Mouse (Mus musculus) embryonic facial prominence, embryonic 15.5 days (tissue): ENCODE results near the gene Apoh. TPM values are rescaled to one million over a fixed set of nuclear protein-coding genes. Genes with fewer than 3 reads are reported as not detected.

Source experiments
- ATAC-seq: fragments of 200-750 bp; cut with Nextera tagmentation; 2 replicates; pipeline ENCODE4 v1.8.0; 2017; ENCODE audit warnings: low read depth, moderate TSS enrichment; ENCODE audit not compliant: insufficient number of reproducible peaks, low FRiP score, low TSS enrichment
- H3K27ac ChIP-seq: fragments of 300-500 bp; sonication (generic); replicated peaks from 2 replicates; pipeline ENCODE4 v1.5.1; 2015; ENCODE audit warnings: mild to moderate bottlenecking, inconsistent platforms
- H3K27me3 ChIP-seq: fragments of 300-500 bp; sonication (generic); 2 replicates; pipeline ENCODE4 v1.6.1; 2015; ENCODE audit warnings: inconsistent platforms
- H3K36me3 ChIP-seq: fragments of 300-500 bp; sonication (generic); 2 replicates; pipeline ENCODE4 v1.6.1; 2015; ENCODE audit warnings: mild to moderate bottlenecking, inconsistent platforms
- H3K4me1 ChIP-seq: fragments of 300-500 bp; sonication (generic); 2 replicates; pipeline ENCODE4 v1.6.1; 2015; ENCODE audit warnings: inconsistent platforms
- H3K4me2 ChIP-seq: fragments of 300-500 bp; sonication (generic); replicated peaks from 2 replicates; pipeline ENCODE4 v1.6.1; 2015; ENCODE audit warnings: mild to moderate bottlenecking, inconsistent platforms
- H3K4me3 ChIP-seq: fragments of 300-500 bp; sonication (generic); replicated peaks from 2 replicates; pipeline ENCODE4 v1.5.1; 2015; ENCODE audit warnings: mild to moderate bottlenecking, inconsistent platforms
- H3K9ac ChIP-seq: fragments of 300-500 bp; sonication (generic); 2 replicates; pipeline ENCODE4 v1.6.1; 2015; ENCODE audit warnings: inconsistent platforms
- H3K9me3 ChIP-seq: fragments of 300-500 bp; sonication (generic); replicated peaks from 2 replicates; pipeline ENCODE4 v1.6.1; 2016; ENCODE audit warnings: inconsistent platforms
- WGBS: fragments of 180-500 bp; shearing (Covaris S2); methylation state at CpG from one replicate; pipeline ENCODE4 v1.1.7; 2015; 5-methylcytosine and 5-hydroxymethylcytosine counted together
- polyA plus RNA-seq: library from polyadenylated mRNA; unstranded; fragments of >200 nt; fragmentation: Nextera tagmentation; extraction: Ambion mirVana; gene quantifications from 2 replicates; pipeline ENCODE4 v1.2.1, GENCODE M21; 2015

Apoh gene
- polyA plus RNA-seq, 1 experiment from 2014 or later, result not detected

DNA sequence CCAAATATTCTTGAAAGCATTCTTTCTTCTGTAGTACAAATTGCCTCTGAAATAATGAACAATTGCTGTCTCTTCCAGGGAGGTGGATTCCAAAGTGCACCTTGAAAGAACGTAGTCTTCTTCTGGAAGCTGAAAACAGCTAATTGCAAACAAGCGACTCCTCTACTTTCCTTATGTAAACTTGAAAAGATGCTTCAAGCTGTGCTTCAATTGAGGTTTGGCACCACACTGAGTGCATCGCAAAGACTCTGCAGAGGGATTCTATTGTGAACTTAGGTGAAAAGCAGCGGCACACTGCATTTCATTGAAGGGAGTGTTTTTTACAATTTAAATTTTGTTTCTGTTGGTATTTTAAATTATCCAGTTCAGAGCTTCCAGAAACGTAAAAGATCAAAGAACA, 81.0 kb downstream of the Apoh start:
- whole genome bisulfite sequencing, result 6% methylated on average over 5 of the region's 5 CpGs
- no peaks in the 10 kb centered on the region for H3K9me3 ChIP-seq
- no peaks in the 10 kb centered on the region for H3K36me3 ChIP-seq
- no peak for ATAC-seq
- 0 out of 2 replicates have a peak, but pooled peaks cover 4% of the 10 kb centered on the region for H3K27me3 ChIP-seq
- H3K27ac ChIP-seq, result 0 out of 2 replicates have a peak overlapping the region, but pooled peaks have one; percentile 29
- H3K4me1 ChIP-seq, result peaks cover 17% of the 10 kb centered on the region
- peak overlapping the region; percentile 57 for H3K4me3 ChIP-seq
- peak overlapping the region; percentile 59 for H3K4me2 ChIP-seq
- H3K9ac ChIP-seq, result no peak overlapping the region

DNA sequence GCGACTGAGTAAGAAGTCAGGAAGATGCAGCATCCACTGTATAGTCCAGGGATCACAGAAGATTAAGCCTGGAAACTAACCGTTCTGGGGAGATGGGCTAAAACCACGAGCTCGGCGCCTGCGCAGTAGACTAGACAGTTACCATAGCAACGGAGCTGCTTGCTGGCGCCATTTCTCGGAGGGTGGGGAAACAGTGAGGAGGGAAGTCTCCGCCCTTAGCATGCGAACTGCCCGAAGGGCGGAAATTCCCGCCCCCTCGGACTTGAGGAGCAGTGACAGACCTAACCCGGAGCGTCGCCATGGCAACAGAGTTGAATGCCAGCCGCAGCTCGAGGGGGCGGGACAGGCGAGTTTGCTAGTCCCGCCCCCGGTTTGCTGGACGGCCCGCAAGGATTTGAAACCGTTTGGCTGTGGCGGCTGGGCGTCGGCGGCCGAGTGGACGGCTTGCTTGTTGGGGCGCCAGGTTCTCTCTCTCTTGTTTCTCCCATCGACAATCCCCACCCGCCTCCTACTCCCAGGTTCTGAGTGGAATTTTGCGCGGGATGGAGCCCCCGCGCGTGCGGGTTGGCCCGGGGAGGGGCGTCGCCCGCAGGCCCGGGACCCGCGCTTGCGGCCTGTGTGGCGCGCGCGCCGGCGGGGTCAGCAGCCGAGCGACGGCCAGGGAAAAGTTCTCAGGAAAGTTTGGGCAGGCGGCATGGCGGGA, 81.9 kb downstream of the Apoh start, which contains the start of gene Cep112:
TSS of gene Cep112 (plus strand) at position 304 of the 703 bp plus-strand sequence.
- H3K4me2 ChIP-seq, result peak within 1 kb of the TSS; percentile 59
- H3K4me3 ChIP-seq, result peak within 1 kb of the TSS; percentile 57
- no peaks in the 10 kb centered on the region for H3K9me3 ChIP-seq
- H3K27me3 ChIP-seq, result 0 out of 2 replicates have a peak, but pooled peaks cover 4% of the 10 kb centered on the region
- H3K4me1 ChIP-seq, result peaks cover 17% of the 10 kb centered on the region
- peak within 1 kb of the TSS; percentile 29; the same call in 1 of the 2 replicates for H3K27ac ChIP-seq
- H3K36me3 ChIP-seq, result no peaks in the 10 kb centered on the region
- peak; percentile 96 for ATAC-seq
- under 1% methylated on average over 61 of the region's 61 CpGs for WGBS
- H3K9ac ChIP-seq, result peak within 1 kb of the TSS; percentile 56

DNA sequence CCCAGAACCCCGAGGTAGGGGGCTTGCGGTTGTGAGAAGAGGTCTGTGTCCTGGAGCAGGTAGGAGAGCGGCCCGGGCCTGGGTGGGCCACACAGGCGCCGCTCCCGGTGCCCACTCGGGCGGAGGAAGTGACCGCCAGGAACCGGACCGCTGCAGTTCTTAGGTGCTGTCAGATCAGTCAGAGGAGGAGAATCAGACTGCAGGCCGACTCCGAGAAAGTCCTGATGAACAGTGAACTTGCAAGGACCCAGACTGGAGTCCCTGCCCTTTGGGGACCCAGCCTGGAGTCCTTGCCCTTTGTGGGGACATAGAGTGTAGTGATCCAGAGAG, 82.4 kb downstream of the Apoh start:
- peak overlapping the region; percentile 59 for H3K4me2 ChIP-seq
- peak overlapping the region; percentile 56 for H3K9ac ChIP-seq
- no peaks in the 10 kb centered on the region for H3K36me3 ChIP-seq
- H3K27me3 ChIP-seq, result 0 out of 2 replicates have a peak, but pooled peaks cover 4% of the 10 kb centered on the region
- H3K4me1 ChIP-seq, result peaks cover 17% of the 10 kb centered on the region
- ATAC-seq, result no peak
- WGBS, result 4% methylated on average over 14 of the region's 14 CpGs
- 0 out of 2 replicates have a peak overlapping the region, but pooled peaks have one; percentile 18 for H3K27ac ChIP-seq
- H3K4me3 ChIP-seq, result peak overlapping the region; percentile 57
- no peaks in the 10 kb centered on the region for H3K9me3 ChIP-seq

- peak overlapping the region; percentile 59 for H3K4me2 ChIP-seq
- no peak for ATAC-seq
- peak overlapping the region; percentile 57 for H3K4me3 ChIP-seq
- no peaks in the 10 kb centered on the region for H3K9me3 ChIP-seq
- no peaks in the 10 kb centered on the region for H3K36me3 ChIP-seq
- WGBS, result 92% methylated on average over 3 of the region's 3 CpGs
- peaks cover 17% of the 10 kb centered on the region for H3K4me1 ChIP-seq
- 0 out of 2 replicates have a peak, but pooled peaks cover 4% of the 10 kb centered on the region for H3K27me3 ChIP-seq
- no peak overlapping the region for H3K9ac ChIP-seq
- H3K27ac ChIP-seq, result no peak overlapping the region
These were observed 82.9 kb downstream of the Apoh start for GRCm38 (mm10) chr11:108426086-108426485.

DNA sequence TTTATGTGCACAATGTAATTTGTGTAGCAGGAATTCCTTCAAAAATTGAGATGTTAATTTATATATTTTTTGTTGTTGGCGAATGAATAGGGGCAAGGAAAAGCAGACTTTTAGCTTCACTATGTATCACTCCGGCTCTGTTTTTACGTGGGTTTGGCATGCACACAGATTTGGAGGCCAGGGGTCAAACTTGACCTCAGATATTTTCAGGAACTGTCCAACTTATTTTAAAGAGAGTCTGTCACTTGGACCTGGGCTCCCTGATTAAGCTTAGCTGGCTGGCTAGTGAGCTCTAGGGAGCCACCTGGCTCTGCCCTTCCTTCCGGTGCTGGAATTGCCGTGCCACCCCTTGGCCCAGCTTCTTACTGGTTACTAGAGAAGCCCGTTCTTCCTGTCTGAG, 84.0 kb downstream of the Apoh start:
- H3K9me3 ChIP-seq, result no peaks in the 10 kb centered on the region
- 58% methylated on average over 6 of the region's 6 CpGs for WGBS
- 0 out of 2 replicates have a peak, but pooled peaks cover 4% of the 10 kb centered on the region for H3K27me3 ChIP-seq
- H3K36me3 ChIP-seq, result no peaks in the 10 kb centered on the region
- ATAC-seq, result no peak
- H3K4me1 ChIP-seq, result peaks cover 17% of the 10 kb centered on the region
- H3K4me3 ChIP-seq, result no peak overlapping the region
- no peak overlapping the region for H3K9ac ChIP-seq
- no peak overlapping the region for H3K4me2 ChIP-seq
- no peak overlapping the region for H3K27ac ChIP-seq

DNA sequence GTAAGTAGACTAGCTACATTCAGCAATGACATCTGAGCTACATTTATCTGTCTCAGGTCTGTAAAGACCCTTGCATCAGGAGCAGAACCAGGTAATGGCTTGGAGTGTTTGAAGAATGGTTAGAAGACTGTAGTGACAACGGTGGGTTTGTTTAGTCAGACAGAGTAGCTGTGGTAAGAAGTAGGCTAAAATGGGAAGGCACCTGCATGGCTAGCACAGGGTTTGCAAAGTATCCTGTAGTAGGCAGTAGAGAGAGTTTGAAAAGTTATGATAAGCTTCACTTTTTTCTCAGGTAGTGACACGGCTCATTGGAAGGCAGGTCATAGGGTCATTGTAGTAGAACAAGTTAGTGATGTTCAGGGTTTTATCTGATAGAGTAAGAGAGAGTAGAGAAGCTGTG, 85.9 kb downstream of the Apoh start:
- no peaks in the 10 kb centered on the region for H3K9me3 ChIP-seq
- no peak overlapping the region for H3K4me2 ChIP-seq
- H3K4me1 ChIP-seq, result peaks cover 17% of the 10 kb centered on the region
- no peaks in the 10 kb centered on the region for H3K27me3 ChIP-seq
- WGBS, result 81% methylated on average over 2 of the region's 2 CpGs
- ATAC-seq, result no peak
- H3K36me3 ChIP-seq, result no peaks in the 10 kb centered on the region
- no peak overlapping the region for H3K27ac ChIP-seq
- H3K9ac ChIP-seq, result no peak overlapping the region
- H3K4me3 ChIP-seq, result no peak overlapping the region

DNA sequence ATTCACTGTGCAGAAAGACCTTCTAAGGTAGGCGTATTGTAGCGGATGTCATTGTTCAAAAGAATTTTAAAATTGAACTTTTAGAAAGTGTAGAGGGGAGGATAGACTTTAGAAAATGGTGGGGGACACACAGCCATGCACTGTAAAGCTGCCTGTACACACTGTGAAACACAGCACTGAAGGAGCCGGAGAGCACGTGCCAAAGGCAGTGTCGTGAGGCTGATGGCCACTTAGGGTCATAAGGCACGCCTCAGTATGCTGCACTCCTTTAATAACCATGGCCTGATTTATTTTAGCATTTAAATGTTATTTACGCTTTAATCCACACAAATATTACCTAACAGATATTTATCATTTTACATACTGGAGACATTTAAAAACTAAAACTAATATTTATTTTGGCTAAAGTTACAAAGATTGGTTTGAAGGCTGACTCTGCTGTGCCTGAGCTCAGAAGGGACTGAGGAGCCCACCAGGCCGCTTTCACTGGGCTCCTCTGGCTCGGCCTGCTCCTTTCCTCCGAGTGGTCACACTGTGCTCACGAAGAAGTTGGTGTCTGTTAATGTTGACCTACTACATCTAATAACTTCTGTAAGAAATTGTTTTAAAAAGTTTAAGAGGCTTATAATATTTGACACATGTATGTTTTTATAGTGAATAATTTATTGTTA, 100.9 kb downstream of the Apoh start:
- H3K27ac ChIP-seq, result no peak overlapping the region
- H3K4me3 ChIP-seq, result no peak overlapping the region
- no peaks in the 10 kb centered on the region for H3K27me3 ChIP-seq
- no peak for ATAC-seq
- H3K9me3 ChIP-seq, result no peaks in the 10 kb centered on the region
- H3K36me3 ChIP-seq, result peaks cover 7% of the 10 kb centered on the region; the same call in 1 of the 2 replicates
- no peak overlapping the region for H3K4me2 ChIP-seq
- 84% methylated on average over 11 of the region's 11 CpGs for WGBS
- no peaks in the 10 kb centered on the region for H3K4me1 ChIP-seq
- H3K9ac ChIP-seq, result no peak overlapping the region

- no peaks in the 10 kb centered on the region for H3K4me1 ChIP-seq
- H3K4me2 ChIP-seq, result no peak overlapping the region
- no peak overlapping the region for H3K9ac ChIP-seq
- no peaks in the 10 kb centered on the region for H3K27me3 ChIP-seq
- H3K4me3 ChIP-seq, result no peak overlapping the region
- H3K36me3 ChIP-seq, result peaks cover 8% of the 10 kb centered on the region
- H3K27ac ChIP-seq, result no peak overlapping the region
- 0 out of 2 replicates have a peak, but pooled peaks cover 6% of the 10 kb centered on the region for H3K9me3 ChIP-seq
- no peak for ATAC-seq
These were observed 104.0 kb downstream of the Apoh start for GRCm38 (mm10) chr11:108447148-108447547.

DNA sequence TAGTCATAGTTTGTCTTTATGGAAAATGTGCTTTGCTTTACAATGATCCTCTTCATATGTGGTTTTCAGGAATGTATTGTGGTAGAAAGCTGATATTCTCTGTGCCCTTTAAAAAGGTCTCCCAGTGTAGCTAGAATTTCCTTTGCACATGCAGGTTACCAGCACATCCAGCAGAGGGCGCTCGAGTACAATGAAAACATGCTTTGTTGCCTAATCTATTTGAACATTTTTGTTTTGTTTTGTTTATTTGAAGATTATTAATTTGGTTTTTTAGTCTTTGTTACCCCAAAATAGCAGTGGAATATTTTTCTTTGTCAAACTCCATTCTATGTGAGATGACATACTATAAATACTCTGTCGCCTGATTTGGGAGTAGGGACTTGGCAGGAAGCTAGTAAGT, 106.7 kb downstream of the Apoh start:
- ATAC-seq, result no peak

DNA sequence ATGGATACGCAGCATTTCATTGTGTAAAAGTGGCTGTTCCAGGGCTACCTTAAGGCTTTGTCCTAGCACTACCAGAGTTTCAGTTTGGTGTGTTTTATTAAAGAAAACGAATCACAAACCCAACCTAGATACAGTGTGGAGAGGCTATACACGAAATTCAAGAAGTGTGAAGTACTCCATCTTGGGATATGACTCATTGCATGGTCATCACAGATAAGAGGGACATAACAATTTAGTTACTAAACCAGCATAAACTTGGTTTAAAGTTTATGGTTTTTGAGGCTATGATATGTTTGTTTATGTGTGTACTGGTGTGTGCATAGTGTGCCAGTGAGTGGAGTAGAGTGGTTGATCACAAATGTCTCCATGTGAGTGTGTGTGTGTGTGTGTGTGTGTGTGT, 116.4 kb downstream of the Apoh start:
- WGBS, result 87% methylated on average over 3 of the region's 3 CpGs
- no peak for ATAC-seq
- Histone ChIP-seq H3K4me3 (no peak overlapping the region), H3K27ac (no peak overlapping the region), H3K27me3 (no peaks in the 10 kb centered on the region), H3K4me1 (no peaks in the 10 kb centered on the region), H3K9ac (no peak overlapping the region), H3K4me2 (no peak overlapping the region), H3K9me3 (no peaks in the 10 kb centered on the region), H3K36me3 (0 out of 2 replicates have a peak, but pooled peaks cover 4% of the 10 kb centered on the region)

More for the DNA sequence above, 106.7 kb downstream of the Apoh start:
- H3K4me3 ChIP-seq, result no peak overlapping the region
- H3K4me2 ChIP-seq, result no peak overlapping the region
- no peaks in the 10 kb centered on the region for H3K4me1 ChIP-seq
- H3K27ac ChIP-seq, result no peak overlapping the region
- H3K27me3 ChIP-seq, result no peaks in the 10 kb centered on the region
- no peak overlapping the region for H3K9ac ChIP-seq
- H3K36me3 ChIP-seq, result peaks cover 8% of the 10 kb centered on the region
- 0 out of 2 replicates have a peak, but pooled peaks cover 6% of the 10 kb centered on the region for H3K9me3 ChIP-seq
- 16% methylated on average over 3 of the region's 3 CpGs for WGBS
